Mouse (Mus musculus) hindbrain, embryonic 10.5 days (tissue): Measurements from ENCODE around the gene Zp3r. TPM values are rescaled to one million over a fixed set of nuclear protein-coding genes. Genes with fewer than 3 reads are reported as not detected.
"Not testable (repeated sequence)": the region's sequence is repeated elsewhere in the genome, so short reads cannot be mapped to it uniquely, and the experiment has no call there.

Source experiments
- DNase-seq: peaks from one replicate; pipeline ENCODE4 v3.0.0-alpha.2; 2017; ENCODE audit warnings: low spot score
- H3K27ac ChIP-seq: fragments of 300-500 bp; sonication (generic); 2 replicates; pipeline ENCODE4 v1.5.1; 2016; ENCODE audit warnings: mild to moderate bottlenecking, moderate library complexity
- H3K27me3 ChIP-seq: fragments of 300-500 bp; sonication (generic); 2 replicates; pipeline ENCODE4 v1.6.1; 2016; ENCODE audit warnings: mild to moderate bottlenecking; ENCODE audit not compliant: poor library complexity, insufficient read depth, severe bottlenecking
- H3K36me3 ChIP-seq: fragments of 300-500 bp; sonication (generic); 2 replicates; pipeline ENCODE4 v1.6.1; 2016; ENCODE audit warnings: mild to moderate bottlenecking, moderate library complexity
- H3K4me1 ChIP-seq: fragments of 300-500 bp; sonication (generic); replicated peaks from 2 replicates; pipeline ENCODE4 v1.6.1; 2016; ENCODE audit warnings: mild to moderate bottlenecking
- H3K4me3 ChIP-seq: fragments of 300-500 bp; sonication (generic); 2 replicates; pipeline ENCODE4 v1.5.1; 2016; ENCODE audit warnings: mild to moderate bottlenecking, moderate library complexity
- H3K9me3 ChIP-seq: fragments of 300-500 bp; sonication (generic); 2 replicates; pipeline ENCODE4 v1.6.1; 2016; ENCODE audit warnings: mild to moderate bottlenecking, moderate library complexity
- WGBS: fragments of 180-500 bp; shearing (Covaris S2); methylation state at CpG from one replicate; pipeline ENCODE4 v1.1.7; 2016; 5-methylcytosine and 5-hydroxymethylcytosine counted together
- polyA plus RNA-seq: library from polyadenylated mRNA; unstranded; fragments of >200 nt; fragmentation: Nextera tagmentation; extraction: Ambion mirVana; gene quantifications from 2 replicates; pipeline ENCODE4 v1.2.1, GENCODE M21; 2016

Zp3r gene
- not detected in 2 replicates for polyA plus RNA-seq

GRCm38 (mm10) chr1:130629521-130629920 is at the start of gene Zp3r:
Zp3r (minus strand) TSS chr1:130629621.
- Histone ChIP-seq H3K27ac (no peak within 1 kb of the TSS), H3K27me3 (no peaks in the 10 kb centered on the region), H3K4me1 (no peaks in the 10 kb centered on the region), H3K4me3 (no peak within 1 kb of the TSS), H3K36me3 (no peaks in the 10 kb centered on the region), H3K9me3 (no peaks in the 10 kb centered on the region)
- DNase-seq, result no peak
- 95% methylated on average over 2 of the region's 2 CpGs for WGBS

DNA sequence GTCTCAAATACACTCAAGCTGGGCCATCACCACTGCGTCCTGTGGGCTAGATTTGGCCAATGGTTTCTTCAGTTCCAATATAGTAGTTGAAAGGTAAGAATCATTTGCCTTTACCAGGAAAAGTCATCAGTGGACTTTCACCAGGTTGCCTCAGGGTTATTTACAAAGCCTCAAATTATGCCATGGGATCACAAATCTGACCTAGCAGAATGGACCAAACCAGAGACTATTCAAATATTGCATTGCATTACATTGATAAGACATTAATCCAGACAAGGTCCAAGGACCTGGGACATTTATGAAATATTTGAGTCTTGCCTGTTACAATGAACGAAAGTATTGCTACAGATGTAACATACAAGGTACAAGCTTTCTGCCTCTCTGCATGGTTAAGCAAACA is 49.1 kb upstream of the Zp3r start:
- H3K4me1 ChIP-seq, result no peaks in the 10 kb centered on the region
- no peak overlapping the region for H3K27ac ChIP-seq
- no peaks in the 10 kb centered on the region for H3K36me3 ChIP-seq
- H3K9me3 ChIP-seq, result no peaks in the 10 kb centered on the region
- 88% methylated on average over 2 of the region's 2 CpGs for WGBS
- DNase-seq, result no peak
- H3K27me3 ChIP-seq, result no peaks in the 10 kb centered on the region
- H3K4me3 ChIP-seq, result no peak overlapping the region

DNA sequence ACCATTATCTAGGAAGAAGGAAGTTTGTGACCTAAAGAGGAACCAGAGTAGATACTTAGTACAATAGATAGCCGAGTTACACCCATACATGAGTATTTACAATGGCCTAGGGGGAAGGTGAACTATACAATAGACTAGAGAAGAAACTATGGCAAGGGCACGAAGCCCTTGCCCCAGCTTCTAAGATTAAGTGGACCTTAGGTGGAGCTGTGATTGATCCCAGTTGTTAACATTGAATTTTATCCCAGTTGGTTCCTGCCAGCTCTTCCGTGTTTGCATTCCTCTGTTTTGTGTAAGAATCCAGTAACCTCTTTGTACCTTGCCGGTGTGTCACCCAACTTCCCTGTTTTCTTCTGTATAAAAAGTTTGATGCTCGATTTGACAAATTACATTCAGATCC is 34.2 kb upstream of the Zp3r start:
- 92% methylated on average over 5 of the region's 5 CpGs for WGBS
- H3K9me3 ChIP-seq, H3K36me3 ChIP-seq, H3K4me1 ChIP-seq, H3K27ac ChIP-seq, H3K4me3 ChIP-seq, DNase-seq, H3K27me3 ChIP-seq: not testable (repeated sequence)

- H3K4me3 ChIP-seq, result no peak within 1 kb of the TSS
- H3K27me3 ChIP-seq, result no peaks in the 10 kb centered on the region
- H3K36me3 ChIP-seq, result no peaks in the 10 kb centered on the region
- no peaks in the 10 kb centered on the region for H3K9me3 ChIP-seq
- DNase-seq, result no peak
- H3K27ac ChIP-seq, result no peak within 1 kb of the TSS
- H3K4me1 ChIP-seq, result no peaks in the 10 kb centered on the region
- 80% methylated on average over 3 of the region's 3 CpGs for WGBS
These were observed 32.0 kb upstream of the Zp3r start, which contains the start of gene C4bp for GRCm38 (mm10) chr1:130661454-130661853. C4bp (minus strand) TSS chr1:130661632.

- H3K36me3 ChIP-seq, H3K27ac ChIP-seq, H3K27me3 ChIP-seq, H3K4me1 ChIP-seq, H3K9me3 ChIP-seq, H3K4me3 ChIP-seq, DNase-seq: not testable (repeated sequence)
- WGBS, result 42% methylated on average over 5 of the region's 5 CpGs
These were observed 30.2 kb upstream of the Zp3r start for GRCm38 (mm10) chr1:130659641-130660040.

GRCm38 (mm10) chr1:130644103-130644502 is 14.7 kb upstream of the Zp3r start:
- WGBS, result 65% methylated on average over 4 of the region's 4 CpGs
- Histone ChIP-seq H3K27me3 (no peaks in the 10 kb centered on the region), H3K9me3 (no peaks in the 10 kb centered on the region), H3K36me3 (no peaks in the 10 kb centered on the region), H3K27ac (no peak overlapping the region), H3K4me3 (no peak overlapping the region), H3K4me1 (no peaks in the 10 kb centered on the region)
- DNase-seq, result no peak

DNA sequence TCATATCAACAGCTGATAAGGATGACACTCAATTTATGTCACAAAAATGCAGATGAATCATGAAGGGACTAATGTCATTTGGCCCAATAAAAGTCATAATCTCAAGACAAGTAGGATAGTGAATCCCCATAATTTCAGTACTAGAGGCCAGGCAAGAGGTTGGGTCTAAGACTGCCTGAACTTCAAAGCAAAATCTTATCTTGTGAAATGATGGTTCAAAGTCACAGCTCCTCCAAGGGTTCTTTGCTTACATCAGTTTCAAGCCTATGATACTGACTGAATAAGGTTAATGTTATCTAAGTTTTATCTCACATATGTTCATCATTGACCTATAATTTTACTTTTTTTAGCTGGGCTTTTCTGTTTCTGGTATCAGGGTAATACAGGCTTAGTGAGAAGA is 11.5 kb upstream of the Zp3r start:
- no peaks in the 10 kb centered on the region for H3K27me3 ChIP-seq
- no peaks in the 10 kb centered on the region for H3K36me3 ChIP-seq
- no peaks in the 10 kb centered on the region for H3K9me3 ChIP-seq
- no peak overlapping the region for H3K4me3 ChIP-seq
- H3K4me1 ChIP-seq, result no peaks in the 10 kb centered on the region
- no peak overlapping the region for H3K27ac ChIP-seq
- DNase-seq, result no peak

- Histone ChIP-seq H3K36me3 (no peaks in the 10 kb centered on the region), H3K4me1 (no peaks in the 10 kb centered on the region), H3K9me3 (no peaks in the 10 kb centered on the region), H3K4me3 (no peak overlapping the region), H3K27ac (no peak overlapping the region), H3K27me3 (no peaks in the 10 kb centered on the region)
- 34% methylated on average over 16 of the region's 16 CpGs for WGBS
- DNase-seq, result peak; percentile 72
These were observed 4.5 kb upstream of the Zp3r start for GRCm38 (mm10) chr1:130633761-130634410.

- WGBS, result 91% methylated on average over 8 of the region's 8 CpGs
- Histone ChIP-seq H3K27me3 (no peaks in the 10 kb centered on the region), H3K9me3 (no peaks in the 10 kb centered on the region), H3K27ac (no peak overlapping the region), H3K4me1 (no peaks in the 10 kb centered on the region), H3K4me3 (no peak overlapping the region), H3K36me3 (no peaks in the 10 kb centered on the region)
- DNase-seq, result no peak
These were observed 3.9 kb upstream of the Zp3r start for GRCm38 (mm10) chr1:130633316-130633715.

- Histone ChIP-seq H3K27ac (no peak overlapping the region), H3K36me3 (no peaks in the 10 kb centered on the region), H3K27me3 (no peaks in the 10 kb centered on the region), H3K9me3 (no peaks in the 10 kb centered on the region), H3K4me3 (no peak overlapping the region), H3K4me1 (no peaks in the 10 kb centered on the region)
- DNase-seq, result no peak
- WGBS, result 96% methylated on average over 2 of the region's 2 CpGs
These were observed 33.1 kb downstream of the Zp3r start for GRCm38 (mm10) chr1:130596291-130596690.

GRCm38 (mm10) chr1:130588659-130589058 is 40.8 kb downstream of the Zp3r start:
- H3K36me3 ChIP-seq, result no peaks in the 10 kb centered on the region
- no peak overlapping the region for H3K4me3 ChIP-seq
- no peaks in the 10 kb centered on the region for H3K27me3 ChIP-seq
- DNase-seq, result no peak
- H3K4me1 ChIP-seq, result no peaks in the 10 kb centered on the region
- WGBS, result 90% methylated on average over 9 of the region's 9 CpGs
- no peaks in the 10 kb centered on the region for H3K9me3 ChIP-seq
- H3K27ac ChIP-seq, result no peak overlapping the region

DNA sequence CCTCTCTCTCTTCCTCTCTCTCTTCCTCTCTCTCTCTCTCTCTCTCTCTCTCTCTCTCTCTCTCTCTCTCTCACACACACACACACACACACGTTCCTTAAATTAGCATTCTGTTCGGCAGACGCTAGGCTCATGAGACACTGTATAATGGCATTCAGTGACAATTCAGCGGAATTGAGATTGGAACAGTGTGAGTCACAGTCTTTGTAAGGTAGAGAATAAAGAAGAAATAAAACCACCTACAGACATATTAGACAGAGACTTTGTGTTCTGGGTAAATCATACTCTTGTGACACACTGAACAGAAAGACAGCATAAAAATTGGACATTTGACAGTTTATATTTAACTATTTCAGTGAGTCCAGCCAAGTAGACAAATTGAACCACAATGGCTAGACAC is 53.0 kb downstream of the Zp3r start:
- H3K4me1 ChIP-seq, result no peaks in the 10 kb centered on the region
- no peaks in the 10 kb centered on the region for H3K27me3 ChIP-seq
- 80% methylated on average over 4 of the region's 4 CpGs for WGBS
- H3K9me3 ChIP-seq, result no peaks in the 10 kb centered on the region
- no peak overlapping the region for H3K27ac ChIP-seq
- H3K4me3 ChIP-seq, result no peak overlapping the region
- DNase-seq, result no peak
- H3K36me3 ChIP-seq, result no peaks in the 10 kb centered on the region

- DNase-seq, result no peak
- Histone ChIP-seq H3K9me3 (no peaks in the 10 kb centered on the region), H3K36me3 (no peaks in the 10 kb centered on the region), H3K27ac (no peak overlapping the region), H3K4me3 (no peak overlapping the region), H3K4me1 (no peaks in the 10 kb centered on the region), H3K27me3 (no peaks in the 10 kb centered on the region)
These were observed 53.5 kb downstream of the Zp3r start for GRCm38 (mm10) chr1:130575962-130576361.
